Mouse (Mus musculus): ENCODE data around the gene Smtn. TPM values are rescaled to one million over a fixed set of nuclear protein-coding genes. Genes with fewer than 3 reads are reported as not detected.

Smtn gene
- polyA plus RNA-seq, 1 experiment from 2014 or later: 110 TPM

Other genes with a start within 250 kb of the Smtn start
- 11.4 and 13.2 TPM in 2 replicates for gene Pik3ip1, start 210.2 kb downstream of the Smtn start, polyA plus RNA-seq (2015; fragmentation: Nextera tagmentation; extraction: Ambion mirVana)
- gene Limk2, start 131.4 kb downstream of the Smtn start, polyA plus RNA-seq (2015; fragmentation: Nextera tagmentation; extraction: Ambion mirVana): 40.5 and 46.0 TPM in 2 replicates
- 35.5 and 37.0 TPM in 2 replicates for gene Rnf185, start 88.2 kb downstream of the Smtn start, polyA plus RNA-seq (2015; fragmentation: Nextera tagmentation; extraction: Ambion mirVana)
- 0.44 and 0.60 TPM in 2 replicates for gene Pla2g3, start 52.3 kb downstream of the Smtn start, polyA plus RNA-seq (2015; fragmentation: Nextera tagmentation; extraction: Ambion mirVana)
- gene Inpp5j, start 35.8 kb downstream of the Smtn start, polyA plus RNA-seq (2015; fragmentation: Nextera tagmentation; extraction: Ambion mirVana): 1.4 and 2.0 TPM in 2 replicates
- gene Selenom, start 25.9 kb downstream of the Smtn start, polyA plus RNA-seq (2015; fragmentation: Nextera tagmentation; extraction: Ambion mirVana): 105 and 112 TPM in 2 replicates
- 28.2 and 30.2 TPM in 2 replicates for gene Morc2a, start 108.6 kb upstream of the Smtn start, polyA plus RNA-seq (2015; fragmentation: Nextera tagmentation; extraction: Ambion mirVana)

All from kidney, embryonic 15.5 days (tissue).